Mouse (Mus musculus): ENCODE results near the gene Arl3. TPM values are rescaled to one million over a fixed set of nuclear protein-coding genes. Genes with fewer than 3 reads are reported as not detected.
A peak's percentile ranks its signal among the peaks of the same experiment; 100 is the strongest.

The Arl3 gene
- polyA plus RNA-seq, 1 experiment from 2014 or later: 192 TPM

DNA sequence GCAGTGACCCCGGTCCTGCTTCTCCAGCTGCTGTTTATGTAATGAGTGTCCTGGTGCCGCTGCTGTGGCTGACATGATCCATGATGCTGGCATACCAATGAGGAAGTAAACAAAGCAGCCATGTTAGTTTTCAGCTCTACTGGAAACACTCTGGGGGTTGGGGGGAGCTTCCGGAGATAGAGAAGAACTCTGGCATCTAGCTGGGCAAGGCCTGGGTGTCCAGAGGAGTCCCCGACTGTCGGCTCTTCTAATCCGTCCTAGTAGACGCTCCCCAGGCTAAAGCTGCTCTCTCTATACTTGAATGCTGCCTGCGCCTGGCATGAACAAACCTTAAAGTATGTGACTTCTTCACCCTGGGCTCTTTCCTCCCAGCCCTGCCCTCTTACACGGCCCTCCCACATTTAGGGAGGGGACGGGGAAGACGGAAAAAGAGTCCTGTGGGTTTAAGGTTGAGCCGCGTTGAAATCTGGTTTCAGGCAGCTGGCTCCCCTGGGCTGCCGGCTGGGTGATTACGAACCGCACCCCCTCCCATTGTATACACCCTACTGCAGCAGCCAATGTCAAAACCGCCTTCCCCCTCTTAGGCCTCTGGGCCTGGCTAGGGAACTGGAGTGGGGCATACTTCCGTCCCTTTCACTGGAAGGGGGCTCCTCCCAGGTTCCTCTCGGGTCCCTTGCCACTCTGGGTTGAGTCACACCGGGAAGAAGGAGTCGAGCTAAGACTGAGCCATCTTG lies 69.5 kb downstream of the Arl3 start:
- H3K36me3 ChIP-seq: peaks cover 37% of the 10 kb centered on the region
- H3K4me1 ChIP-seq: peaks cover 58% of the 10 kb centered on the region
- WGBS: under 1% methylated on average over 21 of the region's 21 CpGs
- H3K27ac ChIP-seq: peak overlapping the region; percentile 99
- peak overlapping the region; percentile 95 for H3K9ac ChIP-seq
- no peaks in the 10 kb centered on the region for H3K9me3 ChIP-seq
- H3K27me3 ChIP-seq: no peaks in the 10 kb centered on the region
- H3K4me3 ChIP-seq: peak overlapping the region; percentile 89
- peak overlapping the region; percentile 98 for H3K4me2 ChIP-seq
- peak; percentile 65 for ATAC-seq (ENCODE audit: insufficient number of reproducible peaks, insufficient read depth, low FRiP score, low TSS enrichment, low read depth)

DNA sequence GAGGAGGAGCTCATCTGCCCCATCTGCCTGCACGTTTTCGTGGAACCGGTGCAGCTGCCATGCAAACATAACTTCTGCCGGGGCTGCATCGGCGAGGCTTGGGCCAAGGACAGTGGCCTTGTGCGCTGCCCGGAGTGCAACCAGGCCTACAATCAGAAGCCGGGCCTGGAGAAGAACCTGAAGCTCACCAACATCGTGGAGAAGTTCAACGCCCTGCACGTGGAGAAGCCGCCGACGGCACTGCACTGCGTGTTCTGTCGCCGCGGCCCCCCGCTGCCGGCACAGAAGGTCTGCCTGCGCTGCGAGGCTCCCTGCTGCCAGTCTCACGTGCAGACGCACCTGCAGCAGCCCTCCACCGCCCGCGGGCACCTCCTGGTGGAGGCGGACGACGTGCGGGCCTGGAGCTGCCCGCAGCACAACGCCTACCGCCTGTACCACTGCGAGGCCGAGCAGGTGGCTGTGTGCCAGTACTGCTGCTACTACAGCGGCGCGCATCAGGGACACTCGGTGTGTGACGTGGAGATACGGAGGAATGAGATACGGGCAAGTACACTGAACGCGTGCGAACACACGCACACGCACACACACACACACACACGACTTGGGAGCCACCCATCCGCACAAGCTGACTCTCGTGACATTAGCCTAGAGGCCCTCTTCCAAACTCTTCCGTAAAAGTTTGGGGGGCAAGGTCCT lies 70.4 kb downstream of the Arl3 start:
- WGBS: under 1% methylated on average over 53 of the region's 53 CpGs
- H3K4me2 ChIP-seq: peak overlapping the region; percentile 98
- H3K36me3 ChIP-seq: peaks cover 28% of the 10 kb centered on the region
- H3K9me3 ChIP-seq: no peaks in the 10 kb centered on the region
- H3K27me3 ChIP-seq: no peaks in the 10 kb centered on the region
- H3K4me3 ChIP-seq: peak overlapping the region; percentile 89
- no peak for ATAC-seq (ENCODE audit: insufficient number of reproducible peaks, insufficient read depth, low FRiP score, low TSS enrichment, low read depth)
- H3K9ac ChIP-seq: peak overlapping the region; percentile 95
- peak overlapping the region; percentile 99 for H3K27ac ChIP-seq
- peaks cover 49% of the 10 kb centered on the region for H3K4me1 ChIP-seq

DNA sequence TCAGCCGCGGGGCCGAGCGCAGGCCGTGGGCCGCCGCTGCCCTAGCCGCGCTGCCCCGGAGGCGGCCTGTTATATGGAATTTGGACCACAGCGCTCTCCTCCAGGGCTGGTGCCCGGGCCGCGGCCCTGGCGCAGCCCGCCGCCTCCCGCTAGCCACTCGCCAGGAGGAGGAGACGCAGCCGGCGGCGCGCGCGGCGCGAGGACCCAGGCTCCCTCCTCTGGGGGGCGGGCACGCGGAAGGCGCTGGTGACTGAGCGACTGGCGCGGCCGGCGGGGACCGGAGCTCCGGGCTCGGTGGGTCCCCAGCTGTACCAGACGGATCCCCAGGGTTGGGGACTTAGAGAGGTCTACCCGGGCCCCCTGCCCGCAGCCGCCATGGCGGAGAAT lies 70.9 kb downstream of the Arl3 start:
- Histone ChIP-seq H3K36me3 (peaks cover 22% of the 10 kb centered on the region), H3K4me2 (peak overlapping the region; percentile 98), H3K27ac (peak overlapping the region; percentile 99), H3K4me3 (peak overlapping the region; percentile 89), H3K4me1 (peaks cover 44% of the 10 kb centered on the region), H3K27me3 (no peaks in the 10 kb centered on the region), H3K9me3 (no peaks in the 10 kb centered on the region), H3K9ac (peak overlapping the region; percentile 95)
- WGBS: under 1% methylated on average over 43 of the region's 46 CpGs
- ATAC-seq (ENCODE audit: insufficient number of reproducible peaks, insufficient read depth, low FRiP score, low TSS enrichment, low read depth): no peak

DNA sequence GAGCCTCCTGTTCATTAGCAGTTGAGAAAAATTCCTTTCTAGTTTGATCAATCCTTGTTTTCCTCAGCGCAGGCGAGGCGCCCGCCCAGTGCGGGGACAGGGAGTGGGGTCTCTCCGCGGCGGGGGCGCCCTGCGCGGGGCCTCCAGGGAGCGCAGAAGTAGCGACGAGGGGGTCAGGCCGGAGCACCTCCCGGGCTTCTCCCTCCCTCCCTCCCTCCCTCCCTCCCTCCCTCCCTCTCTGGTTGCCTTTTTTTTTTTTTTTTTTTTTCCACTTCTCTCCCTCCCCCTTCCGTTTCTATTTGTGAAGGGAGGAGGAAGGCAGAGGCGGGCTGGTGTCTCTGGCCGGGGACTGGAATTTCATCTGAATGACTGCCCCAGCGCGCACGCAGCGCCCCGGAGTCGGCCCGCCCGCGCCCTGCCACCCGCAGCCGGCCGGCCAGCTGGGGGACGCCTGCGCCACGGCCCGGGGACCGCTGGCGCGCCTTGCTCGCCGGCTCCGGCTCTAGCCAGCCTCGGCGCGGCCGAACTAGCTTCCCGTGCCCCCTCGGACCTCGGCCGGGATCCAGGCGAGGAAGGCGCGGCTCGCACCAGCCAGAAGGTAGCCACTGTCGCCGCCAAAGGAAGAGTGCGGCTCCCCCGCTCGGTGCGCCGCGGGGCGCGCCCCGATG lies 71.5 kb downstream of the Arl3 start, which contains the start of gene Trim8:
TSS of gene Trim8 (plus strand) at position 302 of the 668 bp plus-strand sequence.
- no peaks in the 10 kb centered on the region for H3K9me3 ChIP-seq
- H3K4me3 ChIP-seq: peak within 1 kb of the TSS; percentile 89
- peaks cover 17% of the 10 kb centered on the region for H3K36me3 ChIP-seq
- peak within 1 kb of the TSS; percentile 98 for H3K4me2 ChIP-seq
- H3K27ac ChIP-seq: peak within 1 kb of the TSS; percentile 99
- H3K27me3 ChIP-seq: no peaks in the 10 kb centered on the region
- under 1% methylated on average over 61 of the region's 64 CpGs for WGBS
- H3K4me1 ChIP-seq: peaks cover 38% of the 10 kb centered on the region
- H3K9ac ChIP-seq: peak within 1 kb of the TSS; percentile 95
- no peak for ATAC-seq (ENCODE audit: insufficient number of reproducible peaks, insufficient read depth, low FRiP score, low TSS enrichment, low read depth)

- Histone ChIP-seq H3K9ac (peak overlapping the region; percentile 95), H3K27ac (peak overlapping the region; percentile 99), H3K9me3 (no peaks in the 10 kb centered on the region), H3K4me2 (peak overlapping the region; percentile 98), H3K36me3 (peaks cover 9% of the 10 kb centered on the region), H3K4me1 (peaks cover 31% of the 10 kb centered on the region), H3K4me3 (peak overlapping the region; percentile 89), H3K27me3 (no peaks in the 10 kb centered on the region)
- WGBS: under 1% methylated on average over 41 of the region's 50 CpGs
- no peak for ATAC-seq (ENCODE audit: insufficient number of reproducible peaks, insufficient read depth, low FRiP score, low TSS enrichment, low read depth)
Measured at GRCm38 (mm10) chr19:46500581-46501341, 72.2 kb downstream of the Arl3 start.

GRCm38 (mm10) chr19:46499836-46500580 lies 73.0 kb downstream of the Arl3 start:
- H3K27ac ChIP-seq: peak overlapping the region; percentile 99
- 0 out of 2 replicates have a peak, but pooled peaks cover 3% of the 10 kb centered on the region for H3K36me3 ChIP-seq
- ATAC-seq (ENCODE audit: insufficient number of reproducible peaks, insufficient read depth, low FRiP score, low TSS enrichment, low read depth): peak; percentile 80
- H3K9me3 ChIP-seq: no peaks in the 10 kb centered on the region
- H3K27me3 ChIP-seq: no peaks in the 10 kb centered on the region
- H3K4me2 ChIP-seq: peak overlapping the region; percentile 98
- peak overlapping the region; percentile 95 for H3K9ac ChIP-seq
- H3K4me1 ChIP-seq: peaks cover 23% of the 10 kb centered on the region
- peak overlapping the region; percentile 89 for H3K4me3 ChIP-seq
- WGBS: under 1% methylated on average over 49 of the region's 52 CpGs

DNA sequence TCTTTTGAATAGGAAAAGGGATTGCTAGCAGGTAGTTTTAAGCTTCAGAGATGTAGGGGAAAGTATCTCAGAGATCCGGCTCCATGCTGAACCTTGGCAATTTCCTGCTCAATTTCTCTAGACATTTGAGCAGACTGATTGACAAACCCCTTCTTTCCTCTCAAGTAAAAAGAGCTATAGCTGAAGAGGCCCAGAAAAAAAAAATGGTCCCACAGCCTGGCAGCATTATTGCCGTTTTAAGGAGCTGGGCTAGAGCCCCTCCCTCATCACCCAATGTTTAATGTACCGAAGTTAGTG lies 73.5 kb downstream of the Arl3 start:
- 0% methylated on average over 3 of the region's 3 CpGs for WGBS
- peak overlapping the region; percentile 98 for H3K4me2 ChIP-seq

GRCm38 (mm10) chr19:46497230-46497629 lies 75.8 kb downstream of the Arl3 start:
- no peaks in the 10 kb centered on the region for H3K9me3 ChIP-seq
- H3K36me3 ChIP-seq: no peaks in the 10 kb centered on the region
- 0 out of 2 replicates have a peak, but pooled peaks cover 2% of the 10 kb centered on the region for H3K4me1 ChIP-seq
- 76% methylated on average over 2 of the region's 2 CpGs for WGBS
- no peak overlapping the region for H3K27ac ChIP-seq
- no peaks in the 10 kb centered on the region for H3K27me3 ChIP-seq
- ATAC-seq (ENCODE audit: insufficient number of reproducible peaks, insufficient read depth, low FRiP score, low TSS enrichment, low read depth): no peak
- H3K4me3 ChIP-seq: no peak overlapping the region
- H3K9ac ChIP-seq: no peak overlapping the region
- H3K4me2 ChIP-seq: no peak overlapping the region

More for the DNA sequence above, 73.5 kb downstream of the Arl3 start:
- Histone ChIP-seq H3K9me3 (no peaks in the 10 kb centered on the region), H3K4me3 (peak overlapping the region; percentile 89), H3K36me3 (no peaks in the 10 kb centered on the region), H3K27me3 (no peaks in the 10 kb centered on the region), H3K27ac (peak overlapping the region; percentile 83), H3K9ac (0 out of 2 replicates have a peak overlapping the region, but pooled peaks have one; percentile 55), H3K4me1 (peaks cover 18% of the 10 kb centered on the region)
- ATAC-seq (ENCODE audit: insufficient number of reproducible peaks, insufficient read depth, low FRiP score, low TSS enrichment, low read depth): no peak

DNA sequence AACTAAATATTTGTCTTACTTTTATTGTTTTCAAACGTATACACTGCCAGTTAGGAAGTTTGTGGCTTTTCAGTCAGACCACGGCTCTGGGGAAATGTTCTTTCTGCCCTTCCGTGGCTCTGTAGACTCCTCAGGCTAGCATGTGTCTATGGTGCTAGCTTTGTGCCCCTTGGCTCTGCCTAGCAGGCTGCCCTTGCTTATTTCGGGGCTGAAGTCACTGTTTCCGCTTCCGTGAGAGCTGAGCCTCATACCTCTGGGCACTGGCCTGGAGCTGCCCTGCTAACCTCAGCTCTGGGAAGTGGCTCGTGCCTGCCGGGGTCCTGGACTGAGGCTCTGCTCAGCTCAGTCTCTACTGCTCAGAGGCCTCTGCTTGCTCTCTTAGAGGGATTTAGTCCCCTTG lies 77.9 kb downstream of the Arl3 start:
- Histone ChIP-seq H3K27ac (no peak overlapping the region), H3K36me3 (no peaks in the 10 kb centered on the region), H3K9me3 (no peaks in the 10 kb centered on the region), H3K27me3 (no peaks in the 10 kb centered on the region), H3K4me1 (peaks cover 8% of the 10 kb centered on the region), H3K4me2 (no peak overlapping the region), H3K4me3 (no peak overlapping the region), H3K9ac (no peak overlapping the region)
- no peak for ATAC-seq (ENCODE audit: insufficient number of reproducible peaks, insufficient read depth, low FRiP score, low TSS enrichment, low read depth)
- 79% methylated on average over 8 of the region's 8 CpGs for WGBS

GRCm38 (mm10) chr19:46490634-46491033 lies 82.4 kb downstream of the Arl3 start:
- no peak overlapping the region for H3K27ac ChIP-seq
- H3K36me3 ChIP-seq: peaks cover 31% of the 10 kb centered on the region
- no peak overlapping the region for H3K9ac ChIP-seq
- H3K27me3 ChIP-seq: no peaks in the 10 kb centered on the region
- H3K4me1 ChIP-seq: peaks cover 28% of the 10 kb centered on the region
- H3K9me3 ChIP-seq: no peaks in the 10 kb centered on the region
- H3K4me3 ChIP-seq: no peak overlapping the region
- no peak for ATAC-seq (ENCODE audit: insufficient number of reproducible peaks, insufficient read depth, low FRiP score, low TSS enrichment, low read depth)
- 0% methylated on average over 2 of the region's 2 CpGs for WGBS
- no peak overlapping the region for H3K4me2 ChIP-seq
